Mouse (Mus musculus) small intestine, adult 2 months (tissue): ENCODE results near the gene Gns.

ENCODE experiments used
- CTCF ChIP-seq: fragments of 200-500 bp; IDR thresholded peaks from 2 replicates; pipeline ENCODE4 v1.5.1; 2012; ENCODE audit warnings: low read depth, mild to moderate bottlenecking, control low read depth, inconsistent platforms, low read length, moderate library complexity, mixed read lengths; ENCODE audit not compliant: insufficient replicate concordance, insufficient read length; ENCODE audit errors: extremely low read depth
- POLR2A ChIP-seq: fragments of 200-500 bp; IDR thresholded peaks from 2 replicates; pipeline ENCODE4 v1.6.1; 2012; ENCODE audit warnings: low read depth, mild to moderate bottlenecking, control low read depth, inconsistent platforms, low read length, moderate library complexity

GRCm38 (mm10) chr10:121374693-121375620, 10.1 kb downstream of the Gns start:
- TF ChIP-seq CTCF: no peak
- TF ChIP-seq POLR2A: no peak
